Mouse (Mus musculus): ENCODE data around the gene Ajuba.
"Not testable (repeated sequence)": the region's sequence is repeated elsewhere in the genome, so short reads cannot be mapped to it uniquely, and the experiment has no call there.

Ajuba gene

DNA sequence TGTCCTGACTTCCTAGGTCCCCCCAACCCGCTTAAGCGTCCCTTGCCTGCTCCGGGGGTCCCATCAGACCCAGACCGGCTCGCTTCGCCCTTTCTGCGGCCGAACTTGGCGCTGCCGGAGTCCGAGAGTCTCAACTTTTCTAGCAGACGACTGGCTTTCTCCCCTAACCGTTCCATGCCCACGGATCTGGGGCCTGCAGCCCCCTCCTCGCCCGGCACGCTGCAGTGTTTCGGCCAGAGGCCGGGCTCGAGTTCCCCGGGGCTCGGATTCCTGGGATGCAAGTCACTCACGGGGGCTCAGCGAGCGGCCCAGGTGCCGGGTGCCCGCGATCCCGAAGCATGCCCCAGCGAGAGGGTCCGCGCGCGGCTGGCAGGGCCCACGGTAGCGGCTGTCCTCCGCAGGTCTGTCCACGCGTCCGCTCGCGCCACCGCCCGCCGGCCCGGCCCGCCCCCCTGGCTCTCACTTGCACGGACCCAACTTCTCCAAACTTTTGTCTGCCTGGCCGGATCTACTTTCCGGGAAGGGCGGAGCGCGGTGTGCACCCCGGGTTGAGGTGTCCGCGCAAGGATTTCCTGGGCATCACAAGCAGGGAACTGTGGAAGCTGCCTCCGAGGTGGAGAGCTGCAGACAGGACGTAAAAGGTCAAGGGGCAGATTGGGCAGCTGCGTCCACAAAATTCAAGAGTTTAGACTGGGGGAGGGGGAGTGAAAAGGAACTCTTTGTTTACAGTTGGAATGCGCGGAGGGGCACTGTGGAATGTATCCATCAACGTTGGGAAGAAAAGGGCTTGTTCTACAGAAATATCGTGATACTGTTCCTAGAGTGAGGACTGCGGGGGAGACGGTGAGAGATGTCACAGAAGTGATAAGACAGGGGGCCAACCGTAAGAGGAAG is at the start of gene Ajuba:
Ajuba (minus strand) TSS at position 470 of the 894 bp plus-strand sequence.
- DNase-seq (ENCODE audit: extremely low read depth, insufficient read length, low spot score): peak; percentile 93

DNA sequence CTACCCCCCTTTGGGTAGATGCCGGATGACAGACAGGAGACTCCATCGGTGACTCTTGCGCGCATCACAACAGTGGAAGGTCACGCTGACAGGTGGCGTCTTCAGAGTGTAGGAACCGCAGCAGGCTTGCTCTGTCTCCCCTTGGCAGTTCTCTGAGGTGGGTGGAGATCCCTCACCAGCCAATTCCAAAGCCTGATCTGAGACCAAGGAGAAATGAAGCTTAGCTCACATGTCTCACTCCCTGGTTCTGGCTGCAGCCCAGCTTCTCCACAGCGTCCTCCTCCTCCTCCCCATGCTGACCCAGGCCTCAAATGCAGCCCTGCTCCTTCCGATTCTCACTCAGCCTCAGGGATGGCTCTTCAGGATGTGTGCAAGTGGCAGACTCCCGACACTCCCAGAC is 47.6 kb upstream of the Ajuba start:
- no peak for DNase-seq (ENCODE audit: extremely low read depth, insufficient read length, low spot score)

DNA sequence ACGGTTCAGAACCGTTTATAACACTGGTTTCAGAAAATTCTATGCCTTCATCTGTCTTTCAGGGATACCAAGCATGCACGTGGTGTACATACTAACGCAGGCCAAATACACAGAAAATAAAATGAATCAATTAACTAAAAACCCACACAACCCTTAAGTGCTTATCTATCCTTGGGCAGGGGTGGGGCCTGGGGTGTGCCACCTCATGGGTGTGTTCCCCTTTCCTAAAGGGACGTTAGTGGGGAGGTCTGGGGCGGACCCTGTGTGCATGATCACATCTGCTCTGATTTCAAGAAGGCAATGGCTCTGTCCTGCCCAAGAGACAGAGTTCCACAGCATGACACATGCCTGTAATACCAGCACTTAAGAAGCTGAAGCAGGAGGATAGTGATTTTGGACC is 46.0 kb upstream of the Ajuba start:
- no peak for DNase-seq (ENCODE audit: extremely low read depth, insufficient read length, low spot score)

DNA sequence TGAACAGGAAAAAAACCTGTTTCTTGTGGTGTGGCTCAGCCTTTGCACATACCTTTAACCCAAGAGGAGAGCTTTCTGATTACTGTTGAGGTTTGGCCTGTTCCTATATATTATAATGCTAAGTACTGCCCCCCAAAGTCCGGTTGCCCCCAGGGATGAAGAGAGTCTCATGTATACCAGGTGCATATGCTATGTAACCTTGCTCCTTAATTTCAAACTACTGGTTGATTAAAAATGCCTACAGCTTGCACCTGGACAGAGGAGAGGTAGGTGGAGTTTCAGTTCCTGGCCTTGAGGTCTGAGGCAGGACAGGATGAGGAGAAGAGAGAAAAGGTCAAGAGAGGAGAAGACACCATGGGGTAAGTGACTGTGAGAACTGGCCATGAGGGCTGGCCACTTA is 43.8 kb upstream of the Ajuba start, which contains the start of gene Psmb11:
Psmb11 (plus strand) TSS at position 301 of the 400 bp plus-strand sequence.
- DNase-seq (ENCODE audit: extremely low read depth, insufficient read length, low spot score): no peak

DNA sequence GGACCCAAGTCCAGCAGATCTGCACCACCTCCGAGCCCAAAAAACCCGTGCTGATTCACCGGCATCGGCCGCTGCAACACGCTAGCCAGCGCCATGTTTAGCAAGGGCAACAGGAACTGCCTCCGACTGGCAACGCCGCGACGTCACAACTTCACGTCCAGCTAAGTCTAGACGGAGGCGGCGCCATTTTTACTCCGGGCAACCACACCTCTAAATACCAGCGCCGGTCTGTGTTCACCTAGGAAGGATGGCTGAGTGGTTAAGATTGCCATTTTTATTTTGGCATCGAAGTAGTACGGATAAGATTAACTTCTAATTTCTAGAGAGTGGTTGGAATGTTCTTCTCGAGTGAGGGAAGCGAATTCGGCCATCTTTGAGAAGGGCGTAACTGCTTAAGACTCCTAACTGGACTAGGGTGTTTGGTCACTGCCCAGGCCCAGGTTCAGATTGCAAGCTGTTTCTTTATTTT is 40.6 kb upstream of the Ajuba start, which contains the start of gene Psmb5:
Psmb5 (minus strand) TSS at position 126 of the 469 bp plus-strand sequence.
- DNase-seq (ENCODE audit: extremely low read depth, insufficient read length, low spot score): peak; percentile 85

DNA sequence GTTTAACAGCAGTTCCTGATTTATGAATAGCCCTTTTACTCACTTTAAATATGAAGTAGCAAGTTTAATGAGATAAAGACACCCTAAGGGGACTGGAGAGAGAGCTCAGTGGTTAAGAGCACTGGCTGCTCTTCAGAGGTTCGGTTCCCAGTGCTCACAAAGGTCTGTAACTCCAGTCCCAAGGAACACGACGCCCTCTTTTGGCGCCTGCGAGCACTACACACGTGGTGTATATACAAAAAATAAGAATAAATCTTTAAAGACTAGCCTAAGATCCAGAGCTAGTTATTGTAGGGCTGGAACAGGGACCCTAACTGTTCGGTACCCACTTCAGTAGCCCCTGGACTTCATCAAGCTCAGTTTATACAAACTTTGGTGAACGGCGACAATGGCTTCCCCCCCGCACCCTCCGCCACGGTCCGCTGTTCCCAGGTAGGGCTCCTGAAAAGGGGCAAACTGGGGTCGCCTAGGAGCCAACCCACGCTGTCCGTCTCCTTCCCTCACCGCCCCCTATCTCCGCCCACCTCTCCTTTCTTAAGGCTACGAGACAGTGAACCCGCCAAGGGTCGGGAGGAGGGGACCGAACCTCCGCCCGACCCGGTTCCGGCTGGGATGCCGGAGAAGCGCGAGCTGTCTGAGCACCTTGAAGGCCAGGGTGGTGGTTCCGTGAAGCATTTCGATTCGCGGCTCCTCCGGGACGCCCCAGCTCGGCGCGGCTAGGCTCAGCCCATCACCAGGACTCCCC is 40.0 kb upstream of the Ajuba start:
- no peak for DNase-seq (ENCODE audit: extremely low read depth, insufficient read length, low spot score)

DNA sequence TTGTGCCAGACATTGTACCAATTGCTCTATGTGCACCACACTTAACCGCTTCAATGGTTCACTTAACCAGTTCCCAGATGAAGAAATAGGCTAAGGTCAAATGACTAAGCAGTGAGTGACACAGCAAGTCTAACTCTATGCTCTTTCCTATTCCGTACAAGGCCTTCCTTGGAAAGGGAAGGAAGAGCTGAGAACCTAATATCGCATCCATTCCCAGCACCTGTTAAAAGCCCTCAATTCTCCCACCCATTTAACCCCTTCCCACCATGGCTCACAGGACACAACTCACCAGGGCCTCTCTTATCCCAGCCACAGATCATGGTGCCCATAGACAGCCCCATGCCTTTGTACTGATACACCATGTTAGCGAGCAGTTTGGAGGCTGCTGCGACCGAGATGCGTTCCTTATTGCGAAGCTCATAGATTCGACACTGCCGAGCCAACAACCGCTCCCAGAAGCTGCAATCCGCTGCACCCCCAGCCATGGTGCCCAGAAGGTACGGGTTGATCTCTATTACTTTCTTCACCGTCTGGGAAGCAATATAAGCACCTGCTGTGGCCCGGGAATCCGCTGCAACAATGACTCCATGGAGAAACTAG is 39.0 kb upstream of the Ajuba start:
- DNase-seq (ENCODE audit: extremely low read depth, insufficient read length, low spot score): no peak

DNA sequence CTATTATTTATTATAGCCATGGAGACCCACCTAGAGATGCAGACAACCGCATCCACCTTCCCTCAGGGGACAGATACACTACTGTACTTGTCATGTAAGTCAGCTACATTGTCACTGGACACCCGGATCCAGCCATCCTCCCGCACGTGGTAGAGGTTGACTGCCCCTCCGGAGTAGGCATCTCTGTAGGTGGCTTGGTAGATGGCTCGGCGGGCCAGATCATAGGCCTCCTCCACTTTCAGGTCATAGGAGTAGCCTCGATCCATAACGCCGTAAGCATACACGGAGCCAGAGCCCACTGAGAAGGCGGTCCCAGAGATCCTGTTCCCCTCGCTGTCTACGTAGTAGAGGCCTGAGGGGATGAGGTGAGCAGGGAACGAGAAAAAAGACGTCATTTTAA is 36.8 kb upstream of the Ajuba start:
- DNase-seq (ENCODE audit: extremely low read depth, insufficient read length, low spot score): not testable (repeated sequence)

DNA sequence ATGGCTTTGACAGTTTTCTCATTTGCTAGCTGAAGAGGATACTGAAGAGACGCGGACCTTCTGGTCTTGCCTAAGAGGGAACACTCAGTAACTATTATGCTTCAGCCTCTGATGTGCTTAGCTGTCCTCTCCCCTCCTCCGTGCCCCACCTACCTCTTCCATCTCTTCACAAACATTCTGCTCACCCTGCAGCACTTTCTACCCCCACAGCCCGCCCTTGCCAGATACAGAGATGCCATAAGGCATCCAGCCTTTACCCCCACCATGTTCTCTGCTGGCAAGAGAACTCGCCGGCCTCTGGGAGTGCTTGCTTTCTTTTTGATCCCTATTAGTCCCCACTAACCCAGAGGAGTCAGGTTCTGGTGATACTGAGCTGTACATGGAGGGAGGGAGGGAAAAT is 33.3 kb upstream of the Ajuba start:
- DNase-seq (ENCODE audit: extremely low read depth, insufficient read length, low spot score): no peak

DNA sequence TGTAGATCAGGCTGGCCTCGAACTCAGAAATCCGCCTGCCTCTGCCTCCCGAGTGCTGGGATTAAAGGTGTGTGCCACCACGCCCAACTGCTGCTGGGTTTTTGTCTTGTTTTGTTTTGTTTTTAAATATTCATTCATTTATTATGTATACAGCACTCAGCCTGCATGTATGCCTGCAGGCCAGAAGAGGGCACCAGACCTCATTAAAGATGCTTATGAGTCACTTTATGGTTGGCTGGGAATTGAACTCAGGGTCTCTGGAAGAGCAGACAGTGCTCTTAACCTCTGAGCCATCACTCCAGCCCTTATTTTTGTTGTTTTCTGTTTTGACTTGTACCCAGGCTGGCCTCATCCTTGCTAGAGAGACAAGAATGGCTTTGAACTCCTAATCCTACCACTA is 32.6 kb upstream of the Ajuba start:
- peak; percentile 29 for DNase-seq (ENCODE audit: extremely low read depth, insufficient read length, low spot score)

DNA sequence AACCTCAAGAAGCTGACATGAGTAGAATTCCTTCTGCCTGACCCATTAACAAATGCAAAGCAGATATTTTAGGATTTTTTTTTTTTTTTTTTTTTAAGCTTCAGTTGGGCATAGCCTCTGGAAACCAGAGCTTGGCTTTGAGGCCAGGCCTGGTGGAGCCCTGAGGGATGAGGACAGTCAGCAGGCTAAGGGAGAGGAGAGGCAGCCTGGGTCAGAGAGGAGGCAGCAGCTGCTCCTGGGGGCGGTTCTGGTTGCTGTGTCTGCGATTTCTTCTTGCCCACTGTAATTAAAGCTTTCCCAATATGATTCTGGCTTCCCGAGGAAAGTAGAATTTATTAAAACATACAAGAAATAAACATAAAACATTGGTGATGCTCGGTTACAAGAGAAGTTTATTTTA is 31.9 kb upstream of the Ajuba start:
- DNase-seq (ENCODE audit: extremely low read depth, insufficient read length, low spot score): no peak

DNA sequence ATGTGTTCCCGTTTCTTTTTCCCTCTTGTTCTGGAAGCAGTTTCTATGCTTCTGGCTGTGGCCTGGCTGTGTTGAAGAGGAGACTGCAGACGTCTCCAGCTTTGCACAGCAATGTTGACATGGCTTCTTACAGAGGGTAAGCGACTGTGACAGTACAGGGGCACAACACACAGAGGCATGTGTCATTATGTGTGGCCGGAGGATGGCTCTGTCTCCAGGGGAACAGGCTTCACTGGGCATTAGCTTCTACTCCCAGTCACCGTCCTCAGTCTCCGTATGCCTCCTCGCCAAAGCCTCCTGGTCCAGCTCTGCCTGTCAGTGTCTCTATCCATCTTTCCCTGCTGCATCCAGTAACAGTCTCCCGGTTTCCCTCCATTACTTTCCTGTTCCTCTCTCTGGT is 29.9 kb upstream of the Ajuba start:
- no peak for DNase-seq (ENCODE audit: extremely low read depth, insufficient read length, low spot score)

DNA sequence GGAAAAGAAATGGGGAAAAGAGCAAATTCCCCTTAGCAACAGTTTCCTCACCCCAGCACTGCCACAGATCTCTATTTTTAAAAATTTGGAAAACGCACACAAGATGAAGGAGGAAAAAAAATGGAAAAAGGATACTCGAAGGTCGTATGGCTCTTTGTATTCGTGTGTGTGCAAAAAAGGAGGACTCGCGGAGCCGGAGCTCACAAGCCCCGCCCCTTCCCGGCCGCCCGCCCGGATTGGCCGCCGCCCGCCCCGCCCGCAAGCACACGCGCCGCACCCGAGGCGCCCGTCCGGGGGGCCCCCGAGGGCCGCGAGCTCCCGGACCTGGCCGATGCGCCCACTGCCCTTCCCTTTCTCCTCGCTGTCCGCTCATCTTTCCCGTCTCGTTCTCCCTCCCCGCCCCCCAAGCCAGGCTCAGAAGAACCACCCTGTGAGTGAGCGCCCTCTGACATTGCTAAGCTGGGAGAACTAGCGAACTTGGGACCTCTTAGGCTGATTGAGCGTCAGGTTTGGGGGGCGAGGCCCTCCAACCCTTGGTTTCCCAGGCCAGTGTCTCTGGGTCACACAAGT is 28.5 kb upstream of the Ajuba start, which contains the start of gene 4931414P19Rik:
4931414P19Rik (minus strand) TSS at position 242 of the 570 bp plus-strand sequence.
- DNase-seq (ENCODE audit: extremely low read depth, insufficient read length, low spot score): peak; percentile 72

DNA sequence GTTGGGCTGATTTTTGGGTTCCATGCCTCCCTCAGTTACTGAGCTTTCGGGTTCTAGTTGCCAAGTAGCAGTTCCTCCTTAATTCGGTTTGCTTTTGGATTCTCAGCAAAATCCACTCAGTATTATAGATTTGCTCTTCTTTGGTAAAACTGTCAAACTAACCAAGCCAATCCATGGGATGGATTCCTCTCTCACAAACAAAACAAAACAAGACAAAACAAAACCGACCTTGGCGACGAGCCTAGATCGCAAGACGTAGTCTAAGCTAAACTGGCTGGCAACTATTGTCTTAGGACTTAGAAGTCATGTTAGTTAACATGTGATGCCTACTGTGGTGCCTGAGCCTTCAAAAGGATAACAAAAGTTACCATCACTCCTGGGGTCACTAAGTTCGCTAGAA is 26.3 kb upstream of the Ajuba start:
- no peak for DNase-seq (ENCODE audit: extremely low read depth, insufficient read length, low spot score)

DNA sequence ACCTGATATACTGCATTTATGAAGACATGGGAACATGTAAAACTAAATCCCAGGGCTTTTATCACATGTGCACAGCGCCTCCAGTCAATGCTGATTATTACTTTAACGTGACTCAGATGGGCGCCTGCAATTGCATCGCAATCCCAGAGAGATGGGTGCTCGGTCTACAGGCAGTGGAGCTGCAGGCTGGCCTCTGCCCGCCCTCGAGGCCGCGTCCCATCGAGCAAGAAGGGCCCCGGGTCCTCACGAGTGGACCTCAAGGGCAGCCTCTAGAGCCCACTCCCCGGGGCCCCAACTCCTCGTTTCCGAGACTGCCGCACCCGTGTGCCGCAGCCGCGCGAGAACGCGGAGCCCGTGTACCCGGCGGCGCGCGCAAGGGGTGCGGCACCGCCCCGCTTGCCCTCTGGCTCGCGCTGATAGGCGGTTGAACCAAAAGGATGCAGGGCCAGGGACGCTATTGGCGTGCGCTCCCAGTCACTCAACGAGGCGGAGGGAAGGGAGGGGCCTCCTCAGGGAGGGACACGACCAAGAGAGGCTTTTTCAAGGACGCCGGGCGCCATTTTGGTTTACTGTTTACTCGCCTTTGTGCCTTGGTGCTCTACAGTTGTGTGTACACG is 25.8 kb upstream of the Ajuba start:
- DNase-seq (ENCODE audit: extremely low read depth, insufficient read length, low spot score): peak; percentile 92

DNA sequence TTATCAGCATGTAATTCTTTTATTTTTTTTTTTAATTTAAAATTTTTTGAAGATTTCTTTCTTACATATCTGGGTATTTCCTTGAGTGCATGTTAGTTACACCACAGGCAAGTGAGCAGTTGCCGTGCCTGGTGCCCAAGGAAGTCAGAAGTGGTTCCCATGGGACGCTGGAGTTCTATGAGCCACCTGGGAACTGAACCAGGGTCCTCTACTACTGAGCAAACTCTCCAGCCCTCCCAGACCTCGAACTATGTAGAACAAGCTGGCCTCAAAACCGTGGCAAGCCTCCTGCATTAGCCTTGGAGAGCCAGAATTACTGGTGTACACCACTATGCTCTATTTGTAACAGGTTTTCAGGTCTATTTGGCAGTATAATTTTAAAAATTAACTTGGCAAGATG is 25.3 kb upstream of the Ajuba start:
- peak; percentile 34 for DNase-seq (ENCODE audit: extremely low read depth, insufficient read length, low spot score)

DNA sequence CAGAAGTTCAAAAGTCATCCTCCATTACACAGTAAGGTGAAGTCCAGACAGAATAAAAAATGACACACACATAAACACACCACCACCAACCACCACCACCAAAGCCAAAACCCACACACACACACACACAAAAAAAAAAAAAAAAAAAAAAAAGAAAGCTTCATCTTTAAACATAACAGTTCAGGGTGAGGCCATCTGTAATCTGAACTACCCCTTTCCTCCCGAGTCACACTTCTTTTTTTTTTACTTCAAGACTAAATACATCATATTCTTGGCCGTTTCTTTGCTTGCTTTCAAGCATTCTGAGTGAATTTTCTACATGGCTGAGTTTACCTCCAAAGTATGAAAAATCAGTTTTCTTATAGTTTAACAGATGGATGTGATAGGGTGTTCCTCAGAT is 24.2 kb upstream of the Ajuba start:
- DNase-seq (ENCODE audit: extremely low read depth, insufficient read length, low spot score): no peak

DNA sequence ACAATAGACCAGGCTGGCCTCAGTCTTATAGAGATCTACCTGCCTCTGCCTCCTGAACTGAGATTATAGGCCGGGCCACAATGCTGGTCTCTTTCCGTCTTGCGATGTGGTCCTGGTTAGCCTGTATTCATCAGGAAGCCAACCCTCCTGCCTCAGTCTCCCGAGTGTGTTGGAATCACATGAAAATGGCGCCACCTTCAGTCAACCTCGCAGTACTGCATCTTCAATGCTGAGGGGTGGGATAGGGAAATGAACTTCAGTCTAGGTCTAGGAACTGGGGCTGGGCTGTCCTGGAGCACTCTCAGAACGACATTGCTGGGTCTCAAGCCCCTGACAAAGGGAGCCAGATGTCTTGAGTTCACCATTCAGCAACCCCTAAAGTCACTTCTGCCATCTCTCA is 19.7 kb upstream of the Ajuba start:
- DNase-seq (ENCODE audit: extremely low read depth, insufficient read length, low spot score): no peak

DNA sequence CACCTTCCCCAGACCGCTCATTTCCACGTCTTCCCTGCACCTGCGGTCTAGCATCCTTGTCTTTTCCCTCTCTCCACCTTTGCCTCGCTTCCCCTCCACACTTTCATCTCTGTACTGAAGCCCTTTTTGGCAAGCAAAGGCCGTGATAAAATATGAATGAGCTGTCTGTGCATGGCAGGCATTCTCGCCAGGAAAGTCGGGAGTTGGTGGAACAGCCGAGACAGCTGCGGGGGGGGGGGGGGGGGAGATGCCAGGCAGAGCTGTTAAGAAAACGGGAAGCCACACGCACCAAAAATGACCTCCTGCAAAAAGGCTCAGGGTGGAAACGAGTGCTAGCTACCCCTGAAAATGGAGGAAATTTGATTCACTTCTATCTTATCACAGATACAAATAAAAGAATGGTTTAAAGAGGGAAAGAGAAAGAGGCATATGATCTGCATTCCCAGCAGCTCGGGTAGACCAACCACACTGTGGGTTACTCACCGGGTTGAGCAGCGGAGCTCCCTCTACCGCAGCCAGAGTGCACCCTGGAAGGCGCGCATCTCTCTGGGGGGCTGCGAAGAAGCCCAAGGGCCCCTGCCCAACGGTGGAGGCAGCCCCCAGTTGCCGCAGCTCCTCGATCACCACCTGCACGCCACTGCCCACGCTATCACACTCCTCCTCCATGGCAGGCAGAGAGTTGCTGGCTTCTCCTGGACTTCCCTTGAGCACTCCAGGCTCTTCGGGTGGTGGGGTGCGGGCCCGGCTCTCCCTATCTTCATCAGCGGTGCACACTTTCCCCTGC is 17.5 kb upstream of the Ajuba start:
- DNase-seq (ENCODE audit: extremely low read depth, insufficient read length, low spot score): no peak

DNA sequence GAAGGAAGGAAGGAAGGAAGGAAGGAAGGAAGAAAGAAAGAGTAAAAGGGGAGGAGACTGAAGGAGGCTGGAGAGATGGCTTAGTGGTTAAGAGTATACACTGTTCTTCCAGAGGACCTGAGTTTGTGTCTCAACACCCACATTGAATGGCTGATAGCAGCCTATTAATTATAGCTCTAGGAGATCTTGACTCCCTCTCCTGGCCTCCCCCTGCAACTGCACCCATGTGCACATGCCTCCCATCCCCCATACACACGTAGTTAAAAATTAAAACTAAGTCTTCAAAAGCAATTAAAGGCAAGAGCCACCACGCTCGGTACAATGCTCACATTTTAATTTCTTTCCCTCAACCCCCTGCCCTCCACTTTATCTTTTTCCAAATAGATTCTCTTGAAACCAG is 16.7 kb upstream of the Ajuba start:
- no peak for DNase-seq (ENCODE audit: extremely low read depth, insufficient read length, low spot score)
